Mouse (Mus musculus): ENCODE measurements around the gene Tln2.

Gene Tln2

DNA sequence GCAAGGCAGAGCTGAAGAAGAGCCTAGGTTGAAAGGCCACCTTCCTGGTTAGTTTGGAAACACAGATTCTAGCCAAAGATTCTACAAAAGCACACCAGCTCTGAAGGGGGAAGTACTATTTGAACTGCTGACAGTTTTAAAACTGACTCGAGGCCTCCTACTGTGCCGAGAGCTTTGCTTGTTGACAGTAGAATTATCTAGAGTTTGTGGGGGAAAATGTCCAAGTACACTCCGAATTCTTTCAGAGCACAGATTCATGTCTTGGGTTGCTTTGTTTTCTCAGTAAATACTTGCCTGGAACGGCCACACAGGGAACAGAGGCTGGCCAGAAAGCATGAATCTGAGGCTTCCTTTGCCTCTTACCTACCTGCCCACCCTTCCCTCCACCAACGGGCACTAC lies 179.4 kb downstream of the Tln2 start:
- TF ChIP-seq GATA4 (IDR thresholded peaks at IDR 0.05; ENCODE audit: insufficient replicate concordance, low read length): no peak

DNA sequence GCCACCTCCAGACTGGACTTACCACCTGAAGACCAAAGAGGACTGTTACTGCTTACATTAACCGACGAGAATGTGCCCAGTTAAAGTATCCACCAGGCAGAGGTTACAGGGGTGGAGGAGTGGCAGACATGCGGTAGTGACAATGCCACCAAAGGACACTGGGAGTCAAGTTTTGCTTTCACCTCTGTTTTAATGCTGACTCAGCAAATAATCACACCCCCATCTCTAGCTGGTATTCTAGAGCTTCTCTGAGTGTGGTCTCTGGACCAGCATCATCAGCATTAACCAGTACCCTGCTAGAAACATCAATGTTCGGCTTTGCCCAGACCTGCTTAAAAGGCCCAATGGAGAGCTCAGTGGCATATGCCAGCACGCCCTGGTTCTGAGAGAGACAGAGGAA lies 180.7 kb downstream of the Tln2 start:
- no peak for TF ChIP-seq GATA4 (IDR thresholded peaks at IDR 0.05; ENCODE audit: insufficient replicate concordance, low read length)

DNA sequence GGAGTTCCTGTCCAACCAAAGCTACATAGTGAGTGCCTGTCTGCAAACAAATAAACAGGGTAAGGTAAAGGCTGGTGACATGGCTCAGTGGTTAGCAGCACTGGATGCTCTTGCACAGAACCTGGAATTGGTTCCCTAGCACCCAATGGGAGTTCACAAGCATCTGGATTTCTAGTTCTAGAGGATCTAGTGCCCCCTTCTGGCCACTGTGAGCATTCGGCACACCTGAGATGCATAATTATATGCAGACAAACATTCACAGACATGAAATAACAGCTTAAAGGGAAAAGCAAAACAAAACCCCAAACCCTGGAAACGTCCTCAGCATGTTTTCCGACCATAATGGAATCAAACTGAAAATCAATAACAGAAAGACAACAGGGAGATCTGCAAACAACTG lies 191.4 kb downstream of the Tln2 start:
- no peak for TF ChIP-seq GATA4 (IDR thresholded peaks at IDR 0.05; ENCODE audit: insufficient replicate concordance, low read length)

- TF ChIP-seq GATA4 (IDR thresholded peaks at IDR 0.05; ENCODE audit: insufficient replicate concordance, low read length): no peak
These were observed 197.0 kb downstream of the Tln2 start for GRCm38 (mm10) chr9:67362511-67362910.

- TF ChIP-seq GATA4 (IDR thresholded peaks at IDR 0.05; ENCODE audit: insufficient replicate concordance, low read length): no peak
These were observed 197.4 kb downstream of the Tln2 start for GRCm38 (mm10) chr9:67362053-67362452.

DNA sequence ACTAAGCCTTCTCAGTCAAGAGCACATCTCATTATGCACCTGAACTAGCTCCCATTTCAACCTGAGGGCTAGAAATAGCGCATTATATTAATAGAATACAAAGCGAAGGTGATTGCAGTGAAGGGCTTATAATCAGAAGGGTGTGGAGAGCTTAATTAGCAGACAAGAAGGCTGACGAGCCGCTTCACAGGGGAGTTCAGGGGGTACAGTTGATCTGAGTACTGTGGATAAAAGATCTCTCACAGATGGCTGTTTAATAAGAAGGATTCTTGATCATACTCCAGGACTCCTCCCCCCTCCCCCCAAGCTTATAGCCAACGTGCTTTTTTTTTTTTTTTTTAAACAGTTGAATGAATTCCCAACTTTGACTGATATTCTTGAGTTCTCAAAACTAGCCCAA lies 198.0 kb downstream of the Tln2 start:
- no peak for TF ChIP-seq GATA4 (IDR thresholded peaks at IDR 0.05; ENCODE audit: insufficient replicate concordance, low read length)

DNA sequence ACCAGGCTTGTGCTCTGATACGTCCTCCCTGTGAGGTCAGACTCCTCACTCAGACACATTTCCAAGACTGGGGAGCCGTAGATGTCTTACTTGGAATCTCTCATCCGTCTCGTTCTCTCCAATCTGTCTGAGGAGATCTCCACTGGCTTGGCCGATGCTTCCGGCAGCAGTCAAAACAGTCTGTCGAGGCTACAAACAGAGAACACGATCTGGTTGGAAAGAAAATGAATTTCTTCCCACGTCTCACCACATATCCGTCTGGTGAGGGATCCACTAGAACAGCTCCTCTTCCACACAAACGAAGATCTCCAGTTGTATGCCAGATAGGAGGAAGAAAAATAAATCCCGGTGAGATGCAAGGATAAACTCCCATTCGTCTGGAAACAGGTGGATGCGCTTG lies 205.1 kb downstream of the Tln2 start:
- no peak for TF ChIP-seq GATA4 (IDR thresholded peaks at IDR 0.05; ENCODE audit: insufficient replicate concordance, low read length)

DNA sequence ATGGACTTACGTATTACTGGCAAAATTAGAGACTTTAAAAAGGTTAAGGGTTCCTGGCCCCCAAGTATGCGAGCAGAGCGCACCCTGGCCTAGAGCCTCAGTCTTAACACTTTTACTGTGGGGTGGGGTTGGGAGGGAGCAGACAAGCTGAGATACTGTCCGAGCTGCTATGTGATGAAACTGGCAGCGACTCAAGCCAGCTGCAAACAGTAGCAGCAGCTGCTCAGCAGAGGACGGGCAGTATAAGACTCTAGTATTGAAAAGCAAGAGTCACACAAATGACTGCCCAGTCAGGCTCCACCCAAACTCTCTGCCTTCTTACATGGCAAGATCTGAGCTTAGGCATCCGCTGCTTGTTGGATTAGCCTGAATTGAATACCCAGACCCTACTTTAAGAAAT lies 206.1 kb downstream of the Tln2 start:
- no peak for TF ChIP-seq GATA4 (IDR thresholded peaks at IDR 0.05; ENCODE audit: insufficient replicate concordance, low read length)

DNA sequence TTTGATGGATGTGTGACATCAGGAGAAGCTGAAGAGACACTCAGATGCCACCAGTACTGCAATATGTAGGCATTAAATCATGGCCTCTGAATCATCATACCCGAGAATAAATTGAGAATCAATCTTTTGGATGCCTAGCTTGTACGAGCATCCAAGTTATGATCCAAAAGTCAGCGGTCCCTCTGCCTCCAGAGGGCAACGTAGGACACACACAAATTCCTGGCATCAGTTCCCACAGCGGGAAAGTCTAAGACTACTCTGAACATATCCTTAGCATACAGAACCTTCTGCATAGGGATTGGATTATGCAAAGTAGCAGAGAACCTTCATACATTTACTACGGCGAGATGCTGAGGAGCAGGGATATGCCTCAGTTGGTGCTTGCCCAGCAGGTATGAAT lies 210.5 kb downstream of the Tln2 start:
- no peak for TF ChIP-seq GATA4 (IDR thresholded peaks at IDR 0.05; ENCODE audit: insufficient replicate concordance, low read length)

- TF ChIP-seq GATA4 (IDR thresholded peaks at IDR 0.05; ENCODE audit: insufficient replicate concordance, low read length): no peak
These were observed 212.3 kb downstream of the Tln2 start for GRCm38 (mm10) chr9:67347184-67347583.

DNA sequence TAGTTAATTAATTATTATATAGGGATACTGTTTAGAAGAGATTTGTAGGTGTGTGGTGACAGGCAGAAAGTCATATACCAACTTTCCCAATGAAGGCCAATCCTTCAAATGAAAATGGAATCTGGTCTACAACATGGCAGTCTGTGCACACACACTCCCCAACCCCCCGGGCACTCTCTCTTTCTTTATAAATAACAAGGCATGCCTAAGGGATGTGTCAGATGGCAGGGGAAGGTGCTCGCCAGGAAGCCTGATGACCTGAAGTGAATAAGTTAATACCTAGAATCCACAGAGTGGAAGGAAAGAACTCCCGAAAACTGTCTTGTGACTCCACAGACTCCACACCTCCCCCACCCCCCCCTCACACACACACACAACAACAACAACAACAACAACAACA lies 228.2 kb downstream of the Tln2 start:
- no peak for TF ChIP-seq GATA4 (IDR thresholded peaks at IDR 0.05; ENCODE audit: insufficient replicate concordance, low read length)

DNA sequence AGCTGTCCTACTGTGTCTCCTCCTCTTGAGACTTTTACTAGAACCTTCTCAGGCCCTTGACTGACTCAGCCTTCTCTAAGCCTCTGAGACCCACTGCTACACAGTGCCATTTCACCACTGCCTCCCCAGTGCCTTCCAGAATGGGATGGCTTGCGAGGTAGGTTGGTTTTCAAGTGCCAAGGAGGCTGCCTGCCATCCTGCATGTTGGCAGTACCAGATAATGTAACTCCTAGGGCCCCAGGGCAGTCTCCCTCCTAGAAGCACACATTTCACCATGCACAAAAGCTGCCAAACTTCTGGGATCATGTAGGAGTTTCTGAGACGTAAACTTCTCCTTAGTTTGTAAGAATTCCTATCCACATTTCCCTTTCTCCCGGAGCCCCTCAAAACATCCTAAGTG lies 231.1 kb downstream of the Tln2 start:
- no peak for TF ChIP-seq GATA4 (IDR thresholded peaks at IDR 0.05; ENCODE audit: insufficient replicate concordance, low read length)

DNA sequence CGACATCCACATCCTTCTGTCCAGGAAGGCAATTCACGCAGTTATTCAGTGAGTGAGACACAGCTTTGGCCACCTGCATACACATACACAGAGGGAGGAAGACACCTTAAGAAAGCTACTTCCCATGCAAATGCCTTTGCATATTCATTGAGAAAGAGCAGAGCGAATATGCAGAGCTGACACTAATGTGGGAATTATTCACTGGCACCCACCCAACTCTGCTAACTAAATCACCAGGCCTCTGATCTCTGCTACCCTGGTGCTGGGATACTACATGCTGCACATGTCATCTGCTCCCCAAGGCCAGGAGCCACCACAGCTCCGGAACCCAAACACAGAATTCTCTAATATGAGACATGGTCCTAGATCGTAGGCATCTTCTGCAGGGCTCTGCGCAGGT lies 237.6 kb downstream of the Tln2 start:
- TF ChIP-seq GATA4 (IDR thresholded peaks at IDR 0.05; ENCODE audit: insufficient replicate concordance, low read length): no peak

DNA sequence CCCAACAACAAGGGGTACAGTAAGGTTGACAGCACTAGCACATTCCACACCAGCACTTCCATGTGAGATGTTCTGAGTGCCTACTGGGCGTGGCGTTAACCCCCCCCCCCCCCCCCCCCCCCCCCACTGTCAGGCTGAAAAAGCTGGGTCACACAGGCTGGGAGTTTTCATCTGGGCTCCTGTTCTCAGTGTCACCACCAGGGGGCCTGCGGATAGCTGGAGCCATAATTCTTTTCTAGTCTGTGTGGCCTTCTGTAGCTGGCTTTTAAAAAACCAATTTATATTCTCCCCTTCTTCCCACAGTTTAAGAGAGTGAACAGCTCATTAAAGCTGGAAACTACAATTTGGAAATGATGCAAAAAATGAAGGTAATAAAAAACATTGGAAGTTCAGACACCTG lies 244.1 kb downstream of the Tln2 start:
- TF ChIP-seq GATA4 (IDR thresholded peaks at IDR 0.05; ENCODE audit: insufficient replicate concordance, low read length): no peak

- no peak for TF ChIP-seq GATA4 (IDR thresholded peaks at IDR 0.05; ENCODE audit: insufficient replicate concordance, low read length)
These were observed 254.5 kb downstream of the Tln2 start for GRCm38 (mm10) chr9:67304992-67305391.

DNA sequence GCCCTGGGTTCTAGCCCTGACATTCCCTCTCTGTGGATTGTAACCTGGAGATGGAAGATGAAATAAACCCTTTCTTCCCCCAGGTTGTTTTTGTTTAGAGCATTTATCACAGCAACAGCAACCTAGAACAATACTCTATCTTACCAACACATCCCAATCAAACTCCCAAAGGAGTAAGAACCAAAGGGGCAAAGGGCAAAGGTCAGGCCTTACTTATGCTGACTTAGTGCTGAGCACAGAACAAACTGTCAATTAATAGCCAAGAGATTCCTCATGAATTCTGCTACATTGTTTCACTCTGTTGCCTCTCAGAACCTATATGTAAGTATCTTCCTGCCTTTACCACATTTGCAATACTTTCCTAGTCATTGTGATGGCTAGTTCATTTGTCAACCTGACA lies 255.5 kb downstream of the Tln2 start:
- no peak for TF ChIP-seq GATA4 (IDR thresholded peaks at IDR 0.05; ENCODE audit: insufficient replicate concordance, low read length)

DNA sequence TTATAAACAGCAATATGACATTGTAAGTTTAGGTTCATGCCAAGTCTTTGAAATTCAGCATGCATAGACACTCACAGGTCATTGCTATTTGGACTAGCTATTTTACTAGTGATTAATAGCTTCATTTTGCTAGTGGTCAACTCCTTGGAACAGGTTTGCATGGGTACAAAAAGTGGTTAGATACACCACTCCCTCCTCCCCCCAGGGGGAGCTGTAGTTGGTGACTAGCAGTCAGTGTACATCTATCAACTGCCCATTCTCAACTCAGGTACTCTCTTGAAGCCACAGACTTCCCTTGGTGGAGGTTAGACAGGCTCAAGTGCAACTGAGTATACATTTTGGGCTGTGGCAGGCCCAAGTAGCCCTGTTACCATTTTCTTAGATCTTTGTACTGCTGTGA lies 256.5 kb downstream of the Tln2 start:
- no peak for TF ChIP-seq GATA4 (IDR thresholded peaks at IDR 0.05; ENCODE audit: insufficient replicate concordance, low read length)

DNA sequence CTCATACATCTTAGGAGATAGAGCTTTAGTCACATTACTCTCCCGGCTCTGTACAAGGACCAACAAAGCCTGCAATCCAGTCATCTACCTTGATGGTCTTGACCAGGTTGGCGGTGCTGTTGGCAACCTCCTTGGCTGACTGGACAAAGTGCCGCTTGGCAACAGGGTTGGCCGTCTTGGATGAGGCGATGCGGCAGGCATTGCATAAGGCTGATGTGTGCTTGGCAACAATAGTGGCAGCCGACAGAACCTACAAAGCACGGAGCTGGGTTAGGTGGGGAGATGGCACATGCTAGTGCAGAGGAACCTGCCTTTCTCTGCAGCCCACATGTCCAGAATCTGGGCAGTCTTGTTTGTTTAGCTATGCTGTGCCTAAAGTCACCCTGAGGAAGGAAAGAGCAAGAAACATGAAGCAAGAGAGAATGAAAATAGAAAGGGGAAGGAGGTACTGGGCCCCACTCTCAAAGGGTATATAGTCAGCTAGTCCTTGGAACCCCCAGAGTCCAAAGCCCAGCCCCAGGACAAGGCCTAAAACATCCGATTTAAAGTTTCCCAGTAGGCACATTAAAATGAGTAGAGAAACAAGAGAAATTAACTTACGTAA lies 257.0 kb downstream of the Tln2 start:
- no peak for TF ChIP-seq GATA4 (IDR thresholded peaks at IDR 0.05; ENCODE audit: insufficient replicate concordance, low read length)

Measured in liver, adult (tissue).